Mouse (Mus musculus) heart, embryonic 15.5 days (tissue): ENCODE results near the gene Cfap20. TPM values are rescaled to one million over a fixed set of nuclear protein-coding genes. Genes with fewer than 3 reads are reported as not detected.

ENCODE experiments used
- ATAC-seq: fragments of 200-750 bp; cut with Nextera tagmentation; replicated peaks from 2 replicates; pipeline ENCODE4 v1.8.0; 2017; ENCODE audit warnings: low read depth, moderate TSS enrichment; ENCODE audit not compliant: insufficient number of reproducible peaks, insufficient read depth, low FRiP score
- H3K27ac ChIP-seq: fragments of 300-500 bp; sonication (generic); 2 replicates; pipeline ENCODE4 v1.5.1; 2015; ENCODE audit warnings: mild to moderate bottlenecking, inconsistent platforms
- H3K27me3 ChIP-seq: fragments of 300-500 bp; sonication (generic); 2 replicates; pipeline ENCODE4 v1.6.1; 2015; ENCODE audit warnings: inconsistent platforms
- H3K36me3 ChIP-seq: fragments of 300-500 bp; sonication (generic); 2 replicates; pipeline ENCODE4 v1.6.1; 2015; ENCODE audit warnings: mild to moderate bottlenecking, inconsistent platforms
- H3K4me1 ChIP-seq: fragments of 300-500 bp; sonication (generic); replicated peaks from 2 replicates; pipeline ENCODE4 v1.6.1; 2015; ENCODE audit warnings: inconsistent platforms
- H3K4me2 ChIP-seq: fragments of 300-500 bp; sonication (generic); 2 replicates; pipeline ENCODE4 v1.6.1; 2015; ENCODE audit warnings: inconsistent platforms, mild to moderate bottlenecking, moderate library complexity
- H3K4me3 ChIP-seq: fragments of 300-500 bp; sonication (generic); 2 replicates; pipeline ENCODE4 v1.5.1; 2015; ENCODE audit warnings: mild to moderate bottlenecking, inconsistent platforms
- H3K9ac ChIP-seq: fragments of 300-500 bp; sonication (generic); 2 replicates; pipeline ENCODE4 v1.6.1; 2015; ENCODE audit warnings: mild to moderate bottlenecking, inconsistent platforms
- H3K9me3 ChIP-seq: fragments of 300-500 bp; sonication (generic); replicated peaks from 2 replicates; pipeline ENCODE4 v1.6.1; 2016; ENCODE audit warnings: inconsistent platforms
- WGBS: fragments of 180-500 bp; shearing (Covaris S2); methylation state at CpG from one replicate; pipeline ENCODE4 v1.1.7; 2015; ENCODE audit warnings: mixed read lengths; 5-methylcytosine and 5-hydroxymethylcytosine counted together
- polyA plus RNA-seq: library from polyadenylated mRNA; unstranded; fragments of >200 nt; fragmentation: Nextera tagmentation; extraction: Ambion mirVana; gene quantifications from 2 replicates; pipeline ENCODE4 v1.2.1, GENCODE M21; 2015

The Cfap20 gene
- polyA plus RNA-seq, 1 experiment from 2014 or later: 146 TPM

GRCm38 (mm10) chr8:95437341-95437992, 2.8 kb upstream of the Cfap20 start:
- H3K4me3 ChIP-seq: no peak overlapping the region
- no peaks in the 10 kb centered on the region for H3K27me3 ChIP-seq
- WGBS: 36% methylated on average over 5 of the region's 5 CpGs
- H3K36me3 ChIP-seq: no peaks in the 10 kb centered on the region
- no peak for ATAC-seq
- H3K4me1 ChIP-seq: peaks cover 18% of the 10 kb centered on the region
- no peak overlapping the region for H3K4me2 ChIP-seq
- no peaks in the 10 kb centered on the region for H3K9me3 ChIP-seq
- H3K27ac ChIP-seq: no peak overlapping the region
- no peak overlapping the region for H3K9ac ChIP-seq

GRCm38 (mm10) chr8:95435930-95436329, 1.3 kb upstream of the Cfap20 start:
- WGBS: 83% methylated on average over 3 of the region's 3 CpGs
- H3K27ac ChIP-seq: no peak overlapping the region

GRCm38 (mm10) chr8:95435471-95435870, 802 bp upstream of the Cfap20 start:
- Histone ChIP-seq H3K4me1 (peaks cover 36% of the 10 kb centered on the region), H3K27ac (peak overlapping the region; percentile 95), H3K9ac (no peak overlapping the region), H3K9me3 (no peaks in the 10 kb centered on the region), H3K4me3 (peak overlapping the region; percentile 81; the same call in 1 of the 2 replicates), H3K4me2 (no peak overlapping the region), H3K36me3 (no peaks in the 10 kb centered on the region), H3K27me3 (no peaks in the 10 kb centered on the region)
- no peak for ATAC-seq
- 94% methylated on average over 9 of the region's 9 CpGs for WGBS

More at GRCm38 (mm10) chr8:95435930-95436329, 1.3 kb upstream of the Cfap20 start:
- Histone ChIP-seq H3K27me3 (no peaks in the 10 kb centered on the region), H3K9ac (no peak overlapping the region), H3K4me1 (peaks cover 31% of the 10 kb centered on the region), H3K9me3 (no peaks in the 10 kb centered on the region), H3K4me3 (no peak overlapping the region), H3K4me2 (no peak overlapping the region), H3K36me3 (no peaks in the 10 kb centered on the region)
- ATAC-seq: no peak

DNA sequence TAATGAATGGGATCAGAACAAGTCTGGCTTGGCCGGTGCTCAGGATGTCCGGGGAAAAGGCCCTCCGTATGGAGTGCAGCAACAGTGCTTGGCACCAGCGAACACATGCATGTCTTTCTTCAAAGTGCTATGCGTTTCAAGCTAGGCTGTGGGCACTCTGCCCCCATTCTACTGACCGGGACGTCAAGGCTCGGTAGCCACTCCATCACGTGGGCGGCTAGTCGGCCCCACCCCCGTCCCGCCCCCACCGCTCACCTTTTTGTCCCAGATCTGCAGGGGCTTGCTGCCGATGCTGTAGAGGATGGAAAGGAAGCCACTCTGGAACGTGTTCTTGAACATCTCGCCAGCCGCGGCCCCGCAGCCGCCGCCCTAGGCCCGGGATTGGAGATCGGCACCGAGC, 436 bp downstream of the Cfap20 start:
- no peaks in the 10 kb centered on the region for H3K36me3 ChIP-seq
- no peak; the same call in none of the 2 replicates for ATAC-seq
- H3K27ac ChIP-seq: peak overlapping the region; percentile 95
- H3K4me3 ChIP-seq: peak overlapping the region; percentile 81
- H3K9ac ChIP-seq: peak overlapping the region; percentile 92
- H3K4me2 ChIP-seq: peak overlapping the region; percentile 74
- H3K27me3 ChIP-seq: no peaks in the 10 kb centered on the region
- peaks cover 48% of the 10 kb centered on the region for H3K4me1 ChIP-seq
- H3K9me3 ChIP-seq: no peaks in the 10 kb centered on the region
- under 1% methylated on average over 25 of the region's 25 CpGs for WGBS

DNA sequence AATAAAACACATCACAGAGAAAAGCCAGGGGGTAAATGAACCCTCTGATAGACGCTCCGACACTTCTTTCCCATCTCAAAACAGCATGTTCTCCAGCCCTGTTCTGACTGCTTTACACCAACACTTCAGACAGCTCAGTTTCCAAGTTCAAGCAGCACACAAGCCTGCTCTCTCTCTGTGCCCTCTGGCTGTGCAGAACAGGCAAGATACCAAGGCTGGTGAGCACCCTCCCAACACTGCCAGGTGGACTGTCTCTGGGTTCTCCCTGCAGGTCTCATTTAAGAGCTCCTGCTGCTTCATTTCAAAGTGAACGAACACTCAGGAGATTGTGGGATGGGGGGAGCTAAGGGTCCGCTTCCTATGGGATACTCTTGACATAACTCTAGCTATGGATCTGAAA, 1.5 kb downstream of the Cfap20 start:
- Histone ChIP-seq H3K4me2 (peak overlapping the region; percentile 74), H3K9ac (peak overlapping the region; percentile 92), H3K27me3 (no peaks in the 10 kb centered on the region), H3K4me3 (peak overlapping the region; percentile 81), H3K27ac (peak overlapping the region; percentile 95), H3K4me1 (peaks cover 59% of the 10 kb centered on the region), H3K9me3 (no peaks in the 10 kb centered on the region), H3K36me3 (no peaks in the 10 kb centered on the region)
- WGBS: 31% methylated on average over 4 of the region's 4 CpGs
- ATAC-seq: no peak

DNA sequence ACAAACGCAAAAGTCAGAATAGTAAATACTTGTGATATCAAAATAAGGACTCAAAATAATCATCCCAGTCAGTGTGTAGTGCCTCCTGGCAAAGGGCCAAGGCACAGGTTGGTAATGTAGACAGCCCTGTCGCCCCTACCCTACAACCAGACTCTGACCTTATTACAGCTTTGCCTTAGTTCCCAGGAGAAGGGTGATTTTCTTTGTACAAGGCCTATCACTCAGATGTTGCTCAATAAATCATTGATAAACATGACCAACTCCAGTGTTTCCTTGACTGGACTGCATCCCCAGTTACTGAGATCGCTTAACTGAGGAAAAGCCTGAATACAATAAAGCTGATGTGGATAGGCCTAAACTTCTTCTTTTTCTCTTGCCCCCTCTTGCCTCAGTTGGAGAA, 2.2 kb downstream of the Cfap20 start:
- Histone ChIP-seq H3K9ac (peak overlapping the region; percentile 92; the same call in 1 of the 2 replicates), H3K27ac (0 out of 2 replicates have a peak overlapping the region, but pooled peaks have one; percentile 27), H3K4me2 (peak overlapping the region; percentile 74), H3K36me3 (no peaks in the 10 kb centered on the region), H3K27me3 (no peaks in the 10 kb centered on the region), H3K4me3 (peak overlapping the region; percentile 81), H3K4me1 (peaks cover 64% of the 10 kb centered on the region), H3K9me3 (no peaks in the 10 kb centered on the region)
- 44% methylated on average over 3 of the region's 3 CpGs for WGBS
- no peak for ATAC-seq

DNA sequence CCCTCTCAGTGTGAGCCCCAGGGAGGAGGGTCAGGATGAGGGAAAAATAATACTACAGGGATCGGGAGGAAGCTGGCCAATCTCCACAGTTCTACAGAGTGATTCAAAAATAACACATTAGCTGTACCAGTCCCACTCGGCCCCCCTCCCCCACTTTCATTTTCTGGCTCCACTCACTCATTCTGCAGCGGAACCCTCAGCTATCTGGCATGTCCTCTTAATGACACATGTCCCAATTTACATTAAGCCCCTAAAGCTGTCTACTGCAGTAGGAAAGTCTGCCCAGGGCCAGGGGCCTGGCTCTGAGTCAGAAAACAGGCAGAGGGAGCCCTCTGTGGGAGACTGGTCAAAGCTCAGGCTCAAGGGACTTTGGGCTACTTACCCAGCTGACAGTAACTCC, 4.7 kb downstream of the Cfap20 start:
- Histone ChIP-seq H3K4me1 (peaks cover 83% of the 10 kb centered on the region), H3K9ac (no peak overlapping the region)

GRCm38 (mm10) chr8:95427594-95428535, 6.8 kb downstream of the Cfap20 start:
- Histone ChIP-seq H3K4me1 (peaks cover 83% of the 10 kb centered on the region), H3K9me3 (no peaks in the 10 kb centered on the region), H3K9ac (peak overlapping the region; percentile 37), H3K27me3 (no peaks in the 10 kb centered on the region), H3K27ac (peak overlapping the region; percentile 99), H3K36me3 (peaks cover 6% of the 10 kb centered on the region; the same call in 1 of the 2 replicates), H3K4me2 (peak overlapping the region; percentile 74), H3K4me3 (peak overlapping the region; percentile 25)
- ATAC-seq: peak; percentile 23; the same call in 1 of the 2 replicates
- 10% methylated on average over 12 of the region's 12 CpGs for WGBS

More for the DNA sequence above, 4.7 kb downstream of the Cfap20 start:
- WGBS: 8% methylated on average over 3 of the region's 3 CpGs
- peak; percentile 68 for ATAC-seq
- H3K4me2 ChIP-seq: peak overlapping the region; percentile 74
- no peaks in the 10 kb centered on the region for H3K9me3 ChIP-seq
- peak overlapping the region; percentile 99 for H3K27ac ChIP-seq
- no peaks in the 10 kb centered on the region for H3K27me3 ChIP-seq
- peak overlapping the region; percentile 4; the same call in 1 of the 2 replicates for H3K4me3 ChIP-seq
- no peaks in the 10 kb centered on the region for H3K36me3 ChIP-seq

DNA sequence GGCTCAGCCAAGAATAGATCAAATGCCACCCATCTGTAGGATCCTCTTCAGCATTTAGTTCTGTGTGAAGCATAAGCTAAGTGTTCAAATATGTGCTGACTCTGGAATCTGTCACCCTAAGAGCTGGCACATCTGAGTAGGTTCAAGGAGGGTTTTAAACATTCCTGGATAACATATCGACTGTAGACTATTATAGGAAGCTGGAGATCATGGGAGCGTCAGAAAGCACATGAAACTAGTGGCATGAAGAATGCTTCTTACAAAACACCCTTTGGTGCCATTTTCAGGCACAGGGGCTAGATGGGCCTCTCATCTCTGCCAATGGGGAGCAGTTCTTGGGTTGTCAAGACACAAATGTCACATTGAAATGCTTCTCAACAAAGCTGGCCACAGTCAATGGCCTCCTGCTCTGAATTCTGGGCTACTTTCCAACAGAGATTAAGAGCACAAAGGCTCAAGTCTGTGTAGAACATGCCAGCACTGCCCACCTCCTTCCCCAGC, 7.8 kb downstream of the Cfap20 start:
- Histone ChIP-seq H3K27ac (peak overlapping the region; percentile 99), H3K4me3 (no peak overlapping the region), H3K4me2 (peak overlapping the region; percentile 74), H3K9ac (0 out of 2 replicates have a peak overlapping the region, but pooled peaks have one; percentile 37), H3K4me1 (peaks cover 74% of the 10 kb centered on the region), H3K36me3 (peaks cover 17% of the 10 kb centered on the region), H3K9me3 (no peaks in the 10 kb centered on the region), H3K27me3 (no peaks in the 10 kb centered on the region)
- ATAC-seq: peak; percentile 66
- WGBS: 10% methylated on average over 2 of the region's 2 CpGs

GRCm38 (mm10) chr8:95424682-95425081, 10.0 kb downstream of the Cfap20 start:
- no peak overlapping the region for H3K4me3 ChIP-seq
- no peak overlapping the region for H3K4me2 ChIP-seq
- peaks cover 38% of the 10 kb centered on the region for H3K36me3 ChIP-seq
- WGBS: 78% methylated on average over 7 of the region's 7 CpGs
- peak overlapping the region; percentile 69 for H3K27ac ChIP-seq
- no peaks in the 10 kb centered on the region for H3K9me3 ChIP-seq
- ATAC-seq: no peak
- no peaks in the 10 kb centered on the region for H3K27me3 ChIP-seq
- H3K9ac ChIP-seq: no peak overlapping the region
- peaks cover 54% of the 10 kb centered on the region for H3K4me1 ChIP-seq

DNA sequence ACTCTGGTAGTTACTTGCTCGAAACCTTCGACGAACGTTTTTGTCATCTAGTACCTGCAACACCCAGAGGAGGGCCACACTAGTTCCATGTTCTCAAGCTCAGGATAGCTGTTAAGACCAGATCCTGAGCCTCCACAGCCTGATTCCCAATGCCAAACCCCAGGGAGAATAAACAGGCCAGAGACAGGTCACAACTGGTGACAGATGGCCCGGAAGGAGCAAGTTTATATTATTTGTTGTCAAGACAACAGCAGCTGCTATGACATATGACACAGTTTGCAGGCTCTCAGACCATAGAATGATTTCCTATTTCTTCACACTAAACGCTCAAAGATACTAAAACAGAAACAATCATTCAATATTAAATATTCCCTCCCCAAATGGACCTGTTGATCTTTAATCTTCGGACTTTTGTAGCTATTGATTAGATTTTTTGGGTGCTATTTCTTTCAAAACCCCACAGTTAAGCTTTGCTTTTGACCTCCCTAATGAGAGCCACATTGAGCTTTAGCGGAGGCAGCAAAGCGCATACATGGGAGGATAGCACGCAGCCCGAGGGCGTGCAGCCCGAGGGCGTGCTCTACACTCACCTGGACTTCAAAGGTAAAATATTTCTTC, 12.4 kb downstream of the Cfap20 start:
- H3K4me3 ChIP-seq: no peak overlapping the region
- no peak overlapping the region for H3K4me2 ChIP-seq
- H3K27ac ChIP-seq: no peak overlapping the region
- peaks cover 30% of the 10 kb centered on the region for H3K4me1 ChIP-seq
- H3K9me3 ChIP-seq: no peaks in the 10 kb centered on the region
- no peak for ATAC-seq
- peaks cover 51% of the 10 kb centered on the region for H3K36me3 ChIP-seq
- H3K27me3 ChIP-seq: no peaks in the 10 kb centered on the region
- WGBS: 90% methylated on average over 14 of the region's 14 CpGs
- H3K9ac ChIP-seq: no peak overlapping the region
